Mouse (Mus musculus) right cerebral cortex, postnatal 25 days (tissue): Measurements from ENCODE around the gene Cpb1.

ENCODE experiments used
- DNase-seq: peaks from one replicate; pipeline ENCODE4 v3.0.0; 2022

Cpb1 gene

DNA sequence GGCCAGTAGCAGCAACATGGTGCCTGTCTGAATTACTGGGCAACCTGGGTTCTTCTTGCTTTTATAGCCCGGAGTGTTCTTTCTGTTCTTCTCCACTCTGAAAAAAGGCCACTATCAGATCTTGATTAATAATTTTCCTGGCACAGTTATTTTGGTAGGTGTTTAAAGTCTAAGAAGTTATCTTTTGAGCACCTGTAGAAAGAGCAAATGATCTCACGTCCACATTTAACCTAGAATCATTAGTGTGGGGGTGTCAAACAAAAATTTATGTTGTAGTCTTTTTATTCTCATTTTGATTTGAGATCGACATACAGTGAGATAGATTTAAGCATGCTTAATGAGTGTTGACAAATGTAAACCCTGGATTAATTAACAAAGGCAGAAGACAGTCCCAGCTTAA, at the start of gene Cpb1:
Cpb1 (minus strand) TSS at position 101 of the 400 bp plus-strand sequence.
- DNase-seq: no peak

DNA sequence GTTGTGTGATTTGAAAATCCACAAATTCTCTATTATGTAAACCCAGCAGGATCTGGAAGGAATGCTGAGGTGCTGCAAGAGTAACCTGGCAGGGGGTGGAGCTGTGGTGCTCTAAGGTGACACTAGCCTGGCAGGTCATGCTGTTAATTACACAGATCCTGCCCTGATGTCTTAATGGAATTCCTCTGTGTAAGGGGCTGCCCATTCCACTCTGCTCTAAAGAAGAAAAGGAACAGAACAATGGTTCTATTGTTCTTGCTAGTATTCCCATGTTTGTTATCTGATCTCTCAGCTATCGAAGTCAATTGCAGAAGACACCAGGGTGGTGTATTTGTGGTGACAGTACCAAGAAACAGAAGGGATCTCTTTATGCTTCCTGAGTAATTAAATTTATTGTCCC, 41.7 kb upstream of the Cpb1 start:
- DNase-seq: no peak

DNA sequence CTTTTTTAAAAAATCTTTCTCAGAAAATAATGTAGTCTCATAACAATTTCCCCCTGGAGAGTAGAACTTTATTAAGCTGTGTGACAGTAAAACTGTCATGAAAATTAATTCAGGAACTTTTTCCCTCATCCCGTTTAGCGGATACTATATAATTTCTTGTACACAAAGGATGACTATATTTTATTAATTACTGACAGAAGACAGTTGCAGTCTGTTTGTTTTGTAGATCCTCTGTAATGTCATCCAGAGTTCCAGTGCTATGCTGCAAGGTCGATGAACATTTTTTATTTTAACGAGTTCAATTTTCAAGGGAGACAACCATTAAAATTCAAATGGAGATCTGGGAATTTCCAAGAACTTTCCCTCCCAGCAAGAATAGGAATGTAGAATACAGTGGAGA, 33.6 kb upstream of the Cpb1 start:
- no peak for DNase-seq

DNA sequence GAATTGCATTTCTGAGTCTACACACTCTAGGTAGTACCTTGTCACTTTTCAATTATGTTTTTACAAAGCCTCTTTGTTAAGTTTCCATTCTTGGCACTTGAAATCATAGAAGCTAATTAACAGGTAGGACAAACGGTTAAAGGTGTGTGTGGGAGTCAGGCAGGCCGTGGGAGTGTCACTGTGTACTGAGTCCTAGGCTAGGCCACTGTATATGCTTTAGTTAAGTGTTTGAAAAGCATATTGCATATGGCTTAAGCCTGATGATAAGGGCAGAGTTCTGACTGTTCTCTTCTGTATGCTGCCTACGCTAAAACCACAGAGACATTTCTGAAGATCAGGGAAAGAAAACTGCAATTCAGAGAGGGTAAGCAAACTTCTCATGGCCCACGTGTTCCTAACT, 31.7 kb upstream of the Cpb1 start:
- no peak for DNase-seq

DNA sequence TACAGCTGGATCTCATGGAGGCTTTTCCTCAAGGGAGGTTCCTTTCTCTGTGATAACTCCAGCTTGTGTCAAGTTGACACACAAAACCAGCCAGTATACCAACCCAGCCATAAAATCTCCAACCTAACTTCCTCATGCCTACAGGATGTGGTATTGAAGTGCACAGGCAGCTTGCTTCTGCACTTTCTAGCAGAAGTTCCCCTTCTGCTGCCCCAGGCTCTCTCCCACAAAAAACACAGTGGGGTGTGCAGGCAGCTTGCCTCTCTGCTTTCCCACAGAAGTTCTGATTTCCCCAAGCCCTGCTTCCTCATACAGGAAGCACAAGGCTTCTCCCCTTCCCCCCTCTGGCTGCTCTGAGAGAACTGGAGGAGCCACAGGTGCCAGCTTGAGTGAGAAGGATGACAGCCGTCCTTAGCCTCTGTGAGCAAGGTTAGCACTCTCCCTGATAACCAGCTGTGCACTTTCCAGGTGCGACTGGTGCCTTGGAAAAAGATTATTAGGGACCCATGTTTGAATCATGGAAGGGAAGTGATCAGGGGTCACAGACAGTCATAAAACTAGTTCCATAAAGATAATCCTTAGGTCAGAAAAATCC, 29.3 kb upstream of the Cpb1 start:
- no peak for DNase-seq

DNA sequence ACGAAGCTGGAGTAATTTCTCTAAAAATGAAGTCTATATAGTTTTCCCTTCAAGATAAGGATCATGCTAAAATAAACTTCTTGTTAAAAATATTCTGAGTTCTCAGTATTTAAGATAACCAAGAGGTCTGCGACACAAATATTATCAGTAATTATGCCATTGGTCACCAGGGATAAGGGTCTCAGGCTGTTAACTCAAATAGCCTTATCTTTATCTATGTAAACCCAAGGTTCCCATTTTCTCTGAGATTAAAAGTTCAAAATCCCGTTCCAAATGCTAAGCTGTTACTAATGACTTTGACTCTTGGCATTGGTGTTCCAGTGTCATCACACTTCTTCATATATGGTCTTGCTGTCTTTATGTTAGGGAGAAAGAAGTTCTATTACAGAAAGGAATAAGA, 20.0 kb upstream of the Cpb1 start:
- no peak for DNase-seq

DNA sequence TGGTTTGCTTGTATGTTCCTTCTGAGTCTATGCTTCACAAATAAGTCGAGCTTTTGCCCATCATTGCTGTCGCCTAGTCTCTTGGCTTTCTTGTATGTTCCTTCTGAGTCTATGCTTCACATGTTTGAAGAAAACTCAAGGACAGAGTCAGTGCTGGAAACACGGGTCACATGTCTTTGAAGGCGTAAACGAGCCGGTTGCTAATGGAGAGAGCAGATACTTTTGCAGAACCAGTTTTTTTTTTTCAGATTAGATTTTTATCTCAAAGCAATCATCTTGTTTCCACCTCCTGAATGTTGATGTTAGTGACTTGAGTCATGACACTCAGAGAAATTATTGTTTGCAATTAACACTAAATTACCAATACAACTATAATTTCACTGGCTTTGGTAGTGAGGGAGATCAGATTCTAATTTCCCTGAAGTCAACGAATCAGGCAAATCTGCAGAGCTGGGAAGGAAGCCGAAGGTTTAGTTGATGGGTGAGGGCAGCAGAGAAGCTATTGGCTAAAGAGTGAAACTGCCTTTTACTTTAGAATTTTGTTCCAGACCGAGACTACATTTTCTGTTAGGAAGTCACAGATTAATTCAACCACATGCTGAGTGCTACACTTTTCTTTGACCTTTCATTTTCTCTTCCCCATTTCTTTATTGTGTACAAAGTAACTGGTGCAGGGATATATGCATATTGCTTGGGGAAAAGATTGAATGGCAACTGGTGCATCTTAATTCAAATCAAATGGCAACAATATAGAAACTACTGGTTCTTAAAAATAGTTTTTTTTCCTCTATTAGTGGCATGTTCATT, 19.2 kb upstream of the Cpb1 start:
- no peak for DNase-seq

DNA sequence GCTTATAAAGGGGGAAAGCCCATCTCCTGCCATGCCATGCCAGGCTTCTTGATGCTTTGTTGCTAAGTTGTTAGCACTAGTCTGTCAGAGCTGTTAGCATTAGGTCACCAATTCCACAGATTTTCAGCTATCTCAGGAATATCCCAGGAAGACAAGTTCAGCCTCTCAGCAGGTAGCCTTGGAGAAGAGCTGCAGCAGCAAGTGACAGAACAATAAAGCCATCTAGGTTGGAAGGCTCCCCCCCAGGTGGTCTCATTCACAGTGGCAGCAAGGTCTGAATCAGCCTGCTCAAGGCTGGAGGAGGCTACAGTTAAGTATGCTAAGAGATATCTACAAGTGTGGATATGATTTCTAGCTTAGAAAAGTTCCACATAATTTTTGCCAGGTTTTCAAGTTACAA, 15.8 kb upstream of the Cpb1 start:
- no peak for DNase-seq

DNA sequence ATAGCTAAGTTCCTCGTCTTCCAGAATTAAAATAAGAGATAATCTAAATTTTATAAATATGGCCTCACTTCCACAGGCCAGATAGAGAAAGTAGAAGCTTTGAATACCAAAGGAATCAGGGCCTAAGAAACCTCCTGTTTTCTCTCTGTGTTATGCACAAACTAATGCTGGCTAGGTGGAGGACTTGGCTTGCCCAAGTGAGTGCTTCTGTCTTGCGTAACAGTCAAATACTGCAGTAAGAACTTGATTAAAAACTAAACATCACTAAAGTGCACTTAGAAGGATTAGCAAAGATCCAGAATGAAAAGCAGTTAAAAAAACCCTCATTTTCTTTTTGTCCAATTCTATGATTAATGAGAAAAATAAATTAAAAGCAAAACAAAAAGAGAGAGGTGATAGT, 13.2 kb upstream of the Cpb1 start:
- no peak for DNase-seq

DNA sequence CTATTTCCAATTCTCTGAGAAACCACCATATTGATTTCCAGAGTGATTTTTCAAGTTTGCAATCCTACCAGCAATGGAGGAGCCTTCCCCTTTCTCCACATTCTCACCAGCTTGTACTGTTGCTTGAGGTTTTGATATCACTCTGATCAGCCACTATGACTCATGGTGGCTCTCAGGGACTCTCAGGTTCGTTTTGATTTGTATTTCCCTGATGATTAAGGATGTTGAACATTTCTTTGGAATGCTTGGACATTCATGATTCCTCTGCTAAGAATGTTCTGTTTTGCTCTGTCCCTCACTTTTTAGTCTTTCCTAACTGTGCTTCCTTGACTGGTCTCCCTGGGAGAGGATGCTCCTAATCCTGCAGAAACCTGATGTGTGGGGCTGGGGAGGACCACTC, 6.3 kb upstream of the Cpb1 start:
- DNase-seq: no peak

DNA sequence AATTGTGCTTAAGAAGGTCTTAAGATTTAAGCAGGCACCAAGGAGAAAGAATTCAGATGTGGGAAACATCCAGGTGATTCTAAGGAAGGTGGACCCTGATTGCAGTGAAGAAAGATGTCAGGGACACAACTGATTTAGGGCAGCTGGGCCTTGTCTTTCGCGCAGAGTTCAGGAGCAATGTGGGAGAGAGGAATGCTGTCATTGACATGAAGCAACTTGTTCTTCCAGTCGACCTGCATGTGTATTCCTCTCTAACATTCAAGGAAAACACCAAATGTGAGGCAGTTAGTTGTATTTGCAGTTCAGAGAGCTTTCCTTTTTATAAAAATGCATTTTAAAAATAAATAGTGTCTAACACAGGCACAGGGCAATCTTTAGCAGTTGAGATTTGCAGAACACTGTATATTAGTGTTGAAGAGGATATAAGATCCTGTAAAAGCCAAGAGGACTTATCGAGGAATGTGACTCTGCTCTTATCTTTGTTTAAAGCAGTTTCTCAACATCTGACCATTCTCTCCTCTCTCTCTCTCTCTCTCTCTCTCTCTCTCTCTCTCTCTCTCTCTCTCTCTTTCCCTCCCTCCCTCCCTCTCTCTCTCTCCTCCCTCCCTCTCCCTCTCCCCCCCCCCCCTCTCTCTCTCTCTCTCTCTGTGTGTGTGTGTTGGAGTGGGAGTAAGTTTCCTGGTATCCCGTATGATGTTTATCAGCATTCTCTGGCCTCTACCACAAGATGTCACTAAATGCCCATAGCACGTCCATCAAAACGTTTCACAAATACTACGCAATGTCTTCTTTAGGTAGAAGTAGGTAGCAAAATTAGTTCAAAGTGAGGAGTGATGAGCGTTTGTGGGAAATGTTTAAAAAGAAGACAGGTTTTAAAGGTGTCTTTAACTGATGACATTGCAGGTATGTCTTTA, 20.7 kb downstream of the Cpb1 start:
- no peak for DNase-seq

DNA sequence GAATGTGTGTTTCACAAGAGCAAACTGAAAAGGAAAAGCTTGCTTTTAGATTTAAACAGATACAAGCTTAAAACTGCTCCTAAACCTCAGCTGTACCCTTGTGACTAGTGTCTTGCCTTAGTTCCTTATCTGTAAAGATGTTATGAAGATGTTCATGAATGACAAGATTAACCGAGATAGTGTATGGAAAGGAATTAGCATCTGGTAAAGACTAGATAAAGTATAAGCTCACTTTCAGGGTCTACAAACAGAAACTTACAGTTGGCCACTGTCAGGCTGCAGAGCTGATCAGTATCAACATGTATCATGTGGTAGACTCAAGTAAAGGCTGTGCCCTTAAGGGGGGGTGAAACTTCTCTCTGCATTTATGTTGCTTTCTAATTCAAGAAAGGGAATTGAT, 31.6 kb downstream of the Cpb1 start:
- no peak for DNase-seq

DNA sequence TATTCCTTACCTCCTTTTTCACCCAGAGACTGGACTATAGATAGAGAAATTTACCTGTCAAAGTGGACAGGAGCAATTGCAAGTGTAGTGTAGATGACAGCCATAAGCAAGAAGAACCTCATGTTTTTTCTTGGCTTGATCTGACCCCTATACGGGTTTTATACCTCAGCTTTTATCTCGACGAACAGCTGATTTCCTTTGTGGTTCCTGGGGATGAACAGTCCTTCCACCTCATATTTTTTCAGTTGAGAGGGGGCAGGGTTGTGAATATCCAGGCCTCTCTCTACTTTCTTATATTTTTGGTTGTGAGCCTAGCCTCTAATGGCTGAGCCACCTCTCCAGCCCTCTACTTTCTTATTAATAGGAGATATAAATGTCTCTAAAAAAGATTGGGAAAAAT, 33.5 kb downstream of the Cpb1 start, which contains the start of gene Cpa3:
Cpa3 (minus strand) TSS at position 132 of the 400 bp plus-strand sequence.
- DNase-seq: no peak

DNA sequence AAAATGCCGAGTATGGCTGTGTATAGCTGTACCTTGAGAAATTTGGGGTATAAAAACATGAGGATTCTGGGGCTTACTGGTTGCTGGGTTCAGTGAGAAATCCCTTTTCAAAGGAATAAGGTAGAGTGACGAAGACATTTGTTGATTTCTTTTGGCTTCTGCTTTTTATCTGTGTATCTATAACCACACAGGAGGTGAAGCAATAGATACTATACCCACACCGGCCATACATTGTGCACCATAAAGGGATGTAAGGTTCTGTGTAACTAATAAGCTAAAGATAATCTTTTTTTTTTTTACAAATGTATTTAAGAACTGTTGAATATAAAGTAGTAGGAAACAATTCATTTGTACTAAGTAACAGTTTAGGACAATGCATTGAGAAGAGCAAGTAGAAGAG, 35.8 kb downstream of the Cpb1 start:
- no peak for DNase-seq

DNA sequence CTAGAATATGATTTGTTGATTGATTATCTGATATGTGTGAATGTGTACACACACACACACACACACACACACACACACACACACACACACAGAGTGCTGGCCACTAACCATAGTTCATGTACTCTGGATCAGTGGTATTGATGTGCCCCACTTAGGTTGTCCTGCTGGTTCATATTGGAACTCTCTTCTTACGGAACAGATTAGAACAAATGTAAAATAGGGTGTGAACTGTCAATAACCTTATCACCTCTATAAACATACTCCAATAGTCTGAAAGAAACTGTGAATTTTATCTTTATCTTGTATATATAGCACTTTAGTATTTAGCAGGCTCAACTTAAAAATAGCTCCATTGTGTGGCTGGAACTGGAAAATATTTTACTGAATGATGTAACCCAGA, 38.6 kb downstream of the Cpb1 start:
- no peak for DNase-seq

DNA sequence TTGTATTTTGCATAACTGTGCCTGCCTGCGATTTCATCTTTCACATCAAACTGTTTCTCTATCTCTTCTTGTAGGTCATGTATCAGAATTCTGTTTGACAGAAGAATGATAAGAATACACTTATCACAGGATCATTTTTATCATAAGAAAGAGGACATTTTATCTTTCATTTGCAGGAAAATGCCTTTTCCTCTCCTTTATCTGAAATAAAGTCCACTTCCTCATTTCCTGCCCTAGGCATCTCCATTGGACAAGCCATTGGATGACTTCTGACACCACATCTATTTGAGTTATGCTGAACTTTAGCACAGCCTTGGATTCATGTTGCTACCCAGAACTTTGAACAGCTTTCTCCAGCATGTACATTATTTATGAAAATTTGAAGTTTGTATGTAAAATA, 46.5 kb downstream of the Cpb1 start:
- DNase-seq: no peak

DNA sequence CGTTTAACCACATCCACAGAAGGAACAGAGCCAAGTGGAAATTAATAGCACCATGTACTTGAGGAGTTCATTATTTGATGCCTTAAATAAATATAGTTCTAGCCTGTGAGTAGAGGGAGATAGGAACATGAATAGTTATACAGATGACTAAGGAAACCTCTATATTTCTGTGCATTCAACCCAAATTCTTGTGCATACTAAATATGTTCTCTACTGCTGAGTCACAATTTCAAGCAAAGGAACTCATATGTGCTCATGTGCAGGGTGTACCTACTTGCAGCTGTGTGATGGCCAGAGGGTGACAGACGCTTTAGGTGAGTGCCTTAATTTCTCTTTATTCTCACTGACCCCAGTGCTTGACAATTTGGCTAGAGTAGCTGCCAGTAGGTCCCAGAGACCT, 50.1 kb downstream of the Cpb1 start:
- DNase-seq: no peak

DNA sequence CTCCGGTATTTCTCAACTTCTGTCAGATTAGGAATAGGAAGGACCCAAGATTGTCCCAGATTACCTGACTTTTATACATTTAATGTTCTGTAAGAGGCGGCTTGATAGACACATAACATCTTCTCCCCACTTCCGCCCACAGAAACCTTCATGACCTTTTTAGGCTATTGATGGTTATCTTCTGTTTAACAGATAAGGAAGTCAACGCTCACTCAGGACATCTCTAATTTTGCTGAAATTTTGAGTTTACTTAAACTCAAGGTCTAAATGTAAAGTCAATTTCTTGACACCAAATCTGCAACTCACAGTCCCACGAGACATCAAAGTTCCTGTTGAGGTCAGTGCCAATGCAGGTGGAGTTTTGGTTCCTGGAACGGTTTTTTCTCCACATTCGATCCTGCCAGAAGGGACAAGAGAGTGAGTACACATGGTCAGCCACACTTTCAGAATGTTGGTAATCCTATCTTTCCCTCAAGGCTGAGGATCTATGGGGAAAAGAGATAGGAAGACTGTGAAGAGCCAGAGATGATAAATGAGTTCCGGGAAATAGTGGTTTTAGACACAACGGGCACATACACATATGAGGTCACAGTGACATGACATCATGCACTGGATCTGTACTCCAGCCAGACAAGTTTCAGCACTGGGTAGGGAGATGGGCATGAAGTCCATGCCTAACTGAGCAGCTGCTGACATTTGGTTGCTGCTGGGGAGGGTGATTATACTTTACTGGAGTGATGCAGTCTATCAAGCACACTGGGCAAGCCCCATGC, 52.4 kb downstream of the Cpb1 start:
- no peak for DNase-seq

DNA sequence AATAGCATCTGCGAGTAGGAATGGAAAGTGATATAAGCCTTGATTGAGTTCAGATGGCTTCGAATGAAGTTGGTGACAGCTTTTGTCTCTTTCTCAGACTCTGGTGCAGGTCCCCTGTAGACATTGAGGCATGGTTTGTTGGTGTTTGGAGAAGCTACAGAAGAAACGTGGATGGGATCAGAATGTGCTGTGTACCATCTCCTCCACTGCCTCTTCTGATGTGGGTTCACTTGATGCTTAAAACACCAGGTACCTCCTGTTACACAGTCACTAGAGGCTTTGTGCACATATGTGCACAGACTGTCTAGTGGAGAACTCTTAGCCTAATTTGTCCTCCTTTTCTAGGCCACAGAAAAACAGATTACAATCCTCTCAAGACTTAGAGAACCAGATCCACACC, 53.4 kb downstream of the Cpb1 start:
- DNase-seq: no peak

DNA sequence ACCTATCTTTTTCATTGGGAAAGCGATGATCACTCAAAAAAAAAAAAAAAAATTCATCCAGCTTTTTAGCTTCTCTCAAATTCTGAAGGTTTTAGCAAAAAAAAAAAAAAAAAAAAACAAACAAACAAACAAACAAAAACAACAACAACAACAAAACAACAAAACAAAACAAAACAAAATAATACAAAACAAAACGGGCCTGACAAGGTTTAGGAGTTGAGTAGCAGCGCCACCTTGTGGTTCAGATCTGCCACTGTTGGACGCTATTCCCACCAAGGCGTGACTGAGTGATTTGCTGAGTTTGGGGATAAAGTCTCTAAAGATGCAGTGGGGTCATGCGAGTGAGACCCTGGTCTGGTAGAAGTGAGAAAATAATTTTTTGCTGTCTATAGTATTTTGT, 76.7 kb downstream of the Cpb1 start:
- DNase-seq: peak; percentile 21
